Mouse (Mus musculus) heart, postnatal 25 days (tissue): Measurements from ENCODE around the gene Slc6a16. TPM values are rescaled to one million over a fixed set of nuclear protein-coding genes. Genes with fewer than 3 reads are reported as not detected.

Source experiments
- DNase-seq: peaks from one replicate; pipeline ENCODE4 v3.0.0; 2022; ENCODE audit warnings: low spot score
- intact Hi-C: fragments of 180-260 bp; cut with DNase I; formaldehyde crosslinking; loops from one replicate; pipeline ENCODE4 v1.15.1; 2025
- total RNA-seq, 2 experiments: library from RNA; stranded (reverse); gene quantifications; 2 replicates each; pipeline ENCODE4 v1.2.3; 2021

Slc6a16 gene
- total RNA-seq, 2 experiments from 2014 or later: not detected

GRCm38 (mm10) chr7:45300270-45300669 is 59.4 kb downstream of the Slc6a16 start:
- intact Hi-C loops: loop anchor here (2.0 to 10.0 kb wide), 2 partner anchors 69 to 225 kb away; no protein-coding TSS in a partner anchor

GRCm38 (mm10) chr7:45302626-45303025 is 61.7 kb downstream of the Slc6a16 start:
- DNase-seq: no peak
- intact Hi-C loops: loop anchor here (10.0 kb wide), 1 partner anchor 228 kb away; no protein-coding TSS in a partner anchor

More at GRCm38 (mm10) chr7:45300270-45300669, 59.4 kb downstream of the Slc6a16 start:
- no peak for DNase-seq

- intact Hi-C loops: loop anchor here (2.0 to 10.0 kb wide), 2 partner anchors 36 to 230 kb away; no protein-coding TSS in a partner anchor
- no peak for DNase-seq
Measured at GRCm38 (mm10) chr7:45304869-45305268, 64.0 kb downstream of the Slc6a16 start.

GRCm38 (mm10) chr7:45305275-45305674 is 64.4 kb downstream of the Slc6a16 start:
- DNase-seq: no peak
- intact Hi-C loops: loop anchor here (2.0 to 10.0 kb wide), 2 partner anchors 36 to 230 kb away; no protein-coding TSS in a partner anchor

GRCm38 (mm10) chr7:45308551-45309240 is 67.8 kb downstream of the Slc6a16 start:
- intact Hi-C loops: loop anchor here (2.0 to 10.0 kb wide), 2 partner anchors 88 to 234 kb away; no protein-coding TSS in a partner anchor

GRCm38 (mm10) chr7:45309455-45309854 is 68.6 kb downstream of the Slc6a16 start:
- DNase-seq: no peak
- intact Hi-C loops: loop anchor here (2.0 to 10.0 kb wide), 2 partner anchors 87 to 235 kb away; no protein-coding TSS in a partner anchor

More at GRCm38 (mm10) chr7:45308551-45309240, 67.8 kb downstream of the Slc6a16 start:
- DNase-seq: no peak

GRCm38 (mm10) chr7:45312023-45312422 is 71.1 kb downstream of the Slc6a16 start:
- no peak for DNase-seq
- intact Hi-C loops: no loop called here

DNA sequence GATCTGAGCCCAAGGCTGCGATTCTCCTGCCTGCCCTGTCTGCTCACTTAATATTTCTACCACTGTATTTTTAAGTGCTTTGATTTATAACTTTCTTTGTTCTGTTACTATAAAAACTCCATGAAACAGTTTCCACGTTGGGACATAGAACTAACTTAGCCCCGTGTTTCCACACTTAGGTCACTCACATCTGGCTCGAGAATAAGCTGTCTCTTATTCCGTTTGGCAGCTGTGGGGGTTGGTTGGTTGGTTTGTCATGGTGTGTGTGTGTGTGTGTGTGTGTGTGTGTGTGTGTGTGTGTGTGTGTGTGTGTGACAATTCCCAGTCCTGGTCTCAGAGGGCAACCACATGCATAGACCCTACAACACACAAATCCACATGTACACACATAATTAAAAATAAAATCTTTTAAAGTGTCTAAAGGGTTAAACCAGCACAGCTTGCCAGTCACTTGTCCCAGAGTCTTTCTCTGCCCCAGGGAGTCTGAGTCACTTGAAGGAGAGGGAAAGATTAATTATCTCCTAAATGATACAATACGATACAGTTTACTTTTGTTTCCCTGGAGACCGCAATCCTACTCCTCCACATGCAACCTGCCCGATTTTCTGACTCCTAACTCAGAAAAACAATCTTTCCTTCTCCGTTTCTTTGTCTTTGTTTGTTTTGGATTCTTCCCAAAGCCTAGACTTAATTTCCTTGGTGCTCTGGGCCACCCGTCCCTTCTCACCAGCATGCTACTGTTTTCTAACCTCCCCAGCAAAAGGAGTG is 72.0 kb downstream of the Slc6a16 start:
- no peak for DNase-seq
- intact Hi-C loops: no loop called here

- intact Hi-C loops: no loop called here
- DNase-seq: no peak
Measured at GRCm38 (mm10) chr7:45313495-45313894, 72.6 kb downstream of the Slc6a16 start.

DNA sequence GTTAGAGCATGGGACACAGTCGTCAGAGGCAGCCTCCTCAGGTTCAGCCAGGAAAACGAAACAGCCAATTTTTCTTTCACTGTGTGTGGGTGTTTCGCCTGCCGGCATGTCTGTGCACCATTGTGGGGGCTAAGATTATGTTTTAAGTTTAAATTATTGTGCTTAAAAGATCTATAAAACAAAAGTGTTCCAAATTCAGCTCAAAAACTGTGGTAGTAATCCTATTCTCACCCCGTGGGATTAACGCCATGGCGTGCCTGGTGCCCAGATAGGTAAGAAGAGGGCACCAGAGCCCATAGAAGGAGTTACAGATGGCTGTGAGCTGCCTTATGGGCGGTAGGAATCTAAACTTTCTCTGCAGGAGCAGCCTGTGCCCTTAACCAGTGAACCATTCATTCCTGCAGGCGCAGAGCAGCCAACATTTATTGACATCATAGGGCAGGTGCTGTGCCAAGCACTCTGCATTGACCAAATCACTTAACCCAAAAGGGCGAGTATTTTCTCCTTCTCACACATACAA is 74.4 kb downstream of the Slc6a16 start:
- no peak for DNase-seq
- intact Hi-C loops: no loop called here

GRCm38 (mm10) chr7:45316536-45316935 is 75.7 kb downstream of the Slc6a16 start:
- DNase-seq: no peak
- intact Hi-C loops: no loop called here

GRCm38 (mm10) chr7:45322245-45322644 is 81.4 kb downstream of the Slc6a16 start:
- intact Hi-C loops: no loop called here

More at GRCm38 (mm10) chr7:45322245-45322644, 81.4 kb downstream of the Slc6a16 start:
- no peak for DNase-seq

Other genes starting within 250 kb of the Slc6a16 start
- 10 to 100 TPM; 28.3 to 30.9 TPM for gene Irf3, start 243.4 kb upstream of the Slc6a16 start, total RNA-seq
- 10 to 100 TPM; 10.2 to 11.2 TPM for gene Bcl2l12, start 242.4 kb upstream of the Slc6a16 start, total RNA-seq
- gene Scaf1, start 224.7 kb upstream of the Slc6a16 start, total RNA-seq: 10 to 100 TPM; 45.5 to 49.7 TPM
- 10 to 100 TPM; 48.9 to 56.6 TPM for gene Rras, start 223.1 kb upstream of the Slc6a16 start, total RNA-seq
- 10 to 100 TPM; 23.2 to 27.7 TPM for gene Prr12, start 188.2 kb upstream of the Slc6a16 start, total RNA-seq
- 10 to 100 TPM; 25.7 to 27.8 TPM for gene Nosip, start 178.7 kb upstream of the Slc6a16 start, total RNA-seq
- 1 to 10 TPM; 6.8 to 7.1 TPM for gene Prrg2, start 178.4 kb upstream of the Slc6a16 start, total RNA-seq
- gene Rcn3, start 148.9 kb upstream of the Slc6a16 start, total RNA-seq: 10 to 100 TPM; 28.1 to 32.4 TPM
- gene Fcgrt, start 137.2 kb upstream of the Slc6a16 start, total RNA-seq: 10 to 100 TPM; 66.1 to 71.7 TPM
- gene Rps11, start 116.6 kb upstream of the Slc6a16 start, total RNA-seq: 100 to 1,000 TPM; 517 to 569 TPM
- gene Rpl13a, start 112.3 kb upstream of the Slc6a16 start, total RNA-seq: 100 to 1,000 TPM; 613 to 620 TPM
- not detected for gene Gm45713, start 104.9 kb upstream of the Slc6a16 start, total RNA-seq
- gene Flt3l, start 104.7 kb upstream of the Slc6a16 start, total RNA-seq: 10 to 100 TPM in 1 of 2 experiments, 1 to 10 TPM in 1; 5.3 to 15.0 TPM
- gene Pih1d1, start 86.8 kb upstream of the Slc6a16 start, total RNA-seq: 10 to 100 TPM; 29.7 to 30.9 TPM
- 10 to 100 TPM; 23.5 to 37.6 TPM for gene Aldh16a1, start 86.5 kb upstream of the Slc6a16 start, total RNA-seq
- 10 to 100 TPM; 18.1 to 18.7 TPM for gene Slc17a7, start 77.1 kb upstream of the Slc6a16 start, total RNA-seq
- gene Gfy, start 61.5 kb upstream of the Slc6a16 start, total RNA-seq: not detected
- not detected for gene Pth2, start 60.1 kb upstream of the Slc6a16 start, total RNA-seq
- not detected for gene Ccdc155, start 36.2 kb upstream of the Slc6a16 start, total RNA-seq
- gene Dkkl1, start 28.9 kb upstream of the Slc6a16 start, total RNA-seq: not detected
- gene Tead2, start 25.3 kb upstream of the Slc6a16 start, total RNA-seq: 10 to 100 TPM in 1 of 2 experiments, 1 to 10 TPM in 1; 7.0 to 12.0 TPM
- gene Cd37, start 2.0 kb upstream of the Slc6a16 start, total RNA-seq: 1 to 10 TPM; 2.9 to 3.2 TPM
- not detected for gene Slc6a21, start 36.4 kb downstream of the Slc6a16 start, total RNA-seq
- gene Trpm4, start 92.7 kb downstream of the Slc6a16 start, total RNA-seq: 10 to 100 TPM; 23.5 to 25.0 TPM
- 100 to 1,000 TPM; 773 to 825 TPM for gene Hrc, start 94.2 kb downstream of the Slc6a16 start, total RNA-seq
- gene Ppfia3, start 125.9 kb downstream of the Slc6a16 start, total RNA-seq: under 1 TPM; 0.18 to 0.25 TPM
- gene Lin7b, start 129.5 kb downstream of the Slc6a16 start, total RNA-seq: 1 to 10 TPM; 1.8 to 2.0 TPM
- gene Snrnp70, start 154.7 kb downstream of the Slc6a16 start, total RNA-seq: 100 to 1,000 TPM; 110 to 111 TPM
- 1 to 10 TPM; 3.2 to 3.7 TPM for gene Kcna7, start 164.6 kb downstream of the Slc6a16 start, total RNA-seq
- gene Ntf5, start 172.6 kb downstream of the Slc6a16 start, total RNA-seq: under 1 TPM; 0.14 to 0.39 TPM
- not detected for gene Lhb, start 179.7 kb downstream of the Slc6a16 start, total RNA-seq
- gene Gys1, start 193.8 kb downstream of the Slc6a16 start, total RNA-seq: 10 to 100 TPM; 93.1 to 98.1 TPM
- gene Ruvbl2, start 197.0 kb downstream of the Slc6a16 start, total RNA-seq: 10 to 100 TPM; 28.5 to 29.3 TPM
- 100 to 1,000 TPM; 210 to 232 TPM for gene Ftl1, start 218.8 kb downstream of the Slc6a16 start, total RNA-seq
- 10 to 100 TPM; 24.7 to 26.7 TPM for gene Bax, start 225.8 kb downstream of the Slc6a16 start, total RNA-seq
- not detected for gene Tulp2, start 240.8 kb downstream of the Slc6a16 start, total RNA-seq
- 1 to 10 TPM; 4.0 to 5.1 TPM for gene Gm45808, start 245.7 kb downstream of the Slc6a16 start, total RNA-seq
- gene Dhdh, start 247.7 kb downstream of the Slc6a16 start, total RNA-seq: 1 to 10 TPM; 5.9 to 6.7 TPM